Mouse (Mus musculus): ENCODE measurements around the gene Tacr3.

Tacr3 gene

DNA sequence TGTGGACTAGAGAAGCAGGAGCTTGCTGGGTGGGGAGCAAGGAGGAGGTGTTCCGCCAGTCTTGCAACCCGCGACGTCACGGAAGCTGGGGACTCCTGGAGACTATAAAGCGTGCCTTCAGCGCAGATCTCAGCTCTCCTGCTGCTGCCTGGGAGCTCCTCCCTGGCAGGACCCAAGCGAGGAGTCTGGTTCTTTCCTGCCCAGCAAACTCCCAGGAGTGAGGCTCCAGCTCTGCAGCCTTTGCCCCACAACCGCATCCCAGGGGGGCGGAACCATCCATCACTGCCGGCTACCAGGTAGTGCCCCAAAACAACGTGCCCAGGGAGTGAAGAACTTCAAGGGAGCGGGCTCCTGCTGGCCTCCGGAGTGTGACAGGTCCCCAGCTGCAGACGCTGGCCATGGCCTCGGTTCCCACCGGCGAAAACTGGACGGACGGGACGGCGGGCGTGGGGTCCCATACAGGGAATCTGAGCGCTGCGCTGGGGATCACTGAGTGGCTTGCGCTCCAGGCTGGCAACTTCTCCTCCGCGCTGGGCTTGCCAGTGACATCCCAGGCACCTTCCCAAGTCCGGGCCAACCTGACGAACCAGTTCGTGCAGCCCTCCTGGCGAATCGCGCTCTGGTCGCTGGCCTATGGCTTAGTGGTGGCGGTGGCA, at the start of gene Tacr3:
TSS of gene Tacr3 (plus strand) at position 133 of the 656 bp plus-strand sequence.
- peak; percentile 43 for DNase-seq (ENCODE audit: low spot score)

DNA sequence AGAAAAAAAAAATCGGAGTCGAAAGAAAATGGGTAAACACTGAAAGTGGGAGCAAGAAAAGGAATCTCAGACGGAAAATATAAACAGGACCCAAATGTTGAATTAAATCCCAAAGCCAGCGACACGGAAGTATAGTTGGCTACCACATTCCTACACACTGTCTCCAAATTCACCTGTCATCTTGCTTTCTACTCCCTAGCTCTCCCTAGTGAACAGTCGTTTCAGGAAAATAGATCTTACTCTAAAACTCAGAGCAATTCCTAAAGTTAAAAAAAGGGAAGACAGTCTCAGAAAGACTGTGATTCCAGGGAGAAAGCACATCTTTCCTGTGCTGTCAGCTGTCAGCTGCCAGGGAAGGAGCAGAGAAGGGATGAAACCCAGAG, 324 bp upstream of the Tacr3 start:
- no peak for DNase-seq (ENCODE audit: low spot score)

DNA sequence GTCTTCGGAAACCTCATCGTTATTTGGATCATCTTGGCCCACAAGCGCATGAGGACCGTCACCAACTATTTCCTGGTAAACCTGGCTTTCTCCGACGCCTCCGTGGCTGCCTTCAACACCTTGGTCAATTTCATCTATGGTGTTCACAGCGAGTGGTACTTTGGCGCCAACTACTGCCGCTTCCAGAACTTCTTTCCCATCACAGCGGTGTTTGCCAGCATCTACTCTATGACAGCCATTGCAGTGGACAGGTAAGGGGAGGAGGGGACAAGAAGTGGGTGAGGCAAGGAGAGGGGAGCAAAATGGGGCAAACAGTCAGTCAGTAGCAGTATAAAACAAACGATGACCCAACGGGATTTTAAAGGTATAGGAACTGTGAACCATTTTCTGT, 719 bp downstream of the Tacr3 start:
- peak; percentile 20 for DNase-seq (ENCODE audit: low spot score)

DNA sequence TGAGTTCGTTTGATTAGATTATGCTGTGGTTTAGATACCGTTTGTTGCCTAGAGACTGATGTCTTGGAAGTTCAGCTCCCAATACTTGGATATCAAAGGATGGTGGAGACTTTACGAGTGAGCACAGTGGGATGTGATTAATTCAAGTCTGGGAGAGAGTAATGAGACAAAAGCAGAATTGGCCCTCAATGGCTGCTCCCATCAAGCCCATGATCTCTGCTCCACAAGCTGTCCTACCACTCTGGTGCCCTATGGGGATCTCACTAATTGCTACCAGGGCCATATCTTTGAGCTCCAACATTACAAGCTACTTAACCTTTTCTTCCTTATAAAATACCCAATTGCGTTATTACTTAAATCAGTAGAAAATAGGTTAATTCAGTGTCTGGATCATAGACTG, 22.5 kb downstream of the Tacr3 start:
- peak; percentile 5 for DNase-seq (ENCODE audit: low spot score)

DNA sequence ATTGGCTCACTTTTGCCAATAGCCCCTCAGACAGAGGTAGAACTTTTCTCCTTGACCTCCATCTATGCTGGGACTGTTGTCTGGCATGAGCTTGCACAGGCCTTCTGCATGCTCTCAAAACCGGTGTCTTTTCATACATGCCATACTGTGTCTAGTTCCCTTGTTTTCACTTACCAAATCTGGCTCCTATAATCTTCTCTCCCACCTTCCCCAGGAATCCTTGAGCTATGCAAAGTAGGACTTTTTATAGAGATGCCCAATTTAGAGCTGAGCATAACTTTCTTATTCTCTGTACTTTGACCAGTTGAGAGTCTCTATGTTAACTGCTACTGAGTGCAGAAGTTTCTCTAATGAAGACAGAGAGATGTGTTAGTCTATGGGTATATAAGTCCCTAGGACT, 48.9 kb downstream of the Tacr3 start:
- DNase-seq (ENCODE audit: low spot score) = no peak

DNA sequence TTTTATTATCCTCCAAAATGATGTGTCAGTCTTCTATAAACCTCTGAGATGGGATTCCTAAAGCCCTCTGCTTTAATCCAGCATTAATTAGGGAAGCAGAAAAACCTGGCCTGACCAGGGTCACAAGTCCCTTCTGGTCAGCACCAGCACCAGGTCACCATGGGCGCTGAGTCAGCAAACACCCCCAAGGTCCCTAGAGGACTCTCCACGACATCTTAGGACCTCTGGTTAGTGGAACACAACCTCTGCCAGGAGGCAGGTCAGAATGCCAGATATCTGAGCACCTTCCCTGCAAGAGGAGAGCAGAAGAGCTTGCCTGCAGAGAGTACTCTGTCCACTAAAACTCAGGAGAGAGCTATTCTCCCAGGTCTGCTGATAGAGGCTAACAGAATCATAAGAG, 67.0 kb downstream of the Tacr3 start:
- no peak for DNase-seq (ENCODE audit: low spot score)

DNA sequence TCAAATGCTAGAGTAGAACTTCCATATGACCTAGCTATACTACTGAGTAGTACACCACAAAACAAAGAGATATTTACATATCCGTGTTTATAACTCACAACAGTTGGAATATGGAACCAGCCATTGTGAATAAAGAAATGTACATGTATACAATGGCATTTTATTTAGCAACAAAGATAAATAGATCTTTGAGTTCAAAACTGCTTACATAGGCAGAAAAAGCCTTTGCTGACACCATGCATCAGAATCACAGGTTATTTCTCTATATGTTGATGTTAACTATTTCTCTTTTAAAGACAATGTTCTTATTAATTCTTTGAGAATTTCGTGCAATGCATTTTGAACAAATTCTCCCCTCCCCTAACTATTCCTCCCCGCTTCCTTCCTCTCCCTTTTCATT, 80.1 kb downstream of the Tacr3 start:
- no peak for DNase-seq (ENCODE audit: low spot score)

DNA sequence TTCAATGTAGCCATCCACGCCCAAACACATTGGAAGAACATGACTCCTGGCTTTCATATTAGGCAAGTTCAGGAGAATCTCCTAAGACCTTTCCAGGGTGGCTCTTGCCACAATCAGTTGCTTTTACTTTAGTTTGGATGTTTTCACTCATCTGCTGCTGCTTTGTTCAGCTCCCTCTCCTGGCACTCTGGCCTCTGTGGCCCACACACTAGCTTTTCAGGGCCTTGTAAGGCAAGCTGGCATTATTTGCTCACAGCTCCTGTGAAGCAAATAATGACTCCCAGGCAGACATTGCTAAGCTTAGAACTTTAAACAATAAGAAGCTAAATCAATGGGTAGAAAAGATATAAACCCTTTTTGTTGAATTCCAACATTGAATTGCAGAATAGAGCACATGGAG, 105.9 kb downstream of the Tacr3 start:
- DNase-seq (ENCODE audit: low spot score) = peak; percentile 12

DNA sequence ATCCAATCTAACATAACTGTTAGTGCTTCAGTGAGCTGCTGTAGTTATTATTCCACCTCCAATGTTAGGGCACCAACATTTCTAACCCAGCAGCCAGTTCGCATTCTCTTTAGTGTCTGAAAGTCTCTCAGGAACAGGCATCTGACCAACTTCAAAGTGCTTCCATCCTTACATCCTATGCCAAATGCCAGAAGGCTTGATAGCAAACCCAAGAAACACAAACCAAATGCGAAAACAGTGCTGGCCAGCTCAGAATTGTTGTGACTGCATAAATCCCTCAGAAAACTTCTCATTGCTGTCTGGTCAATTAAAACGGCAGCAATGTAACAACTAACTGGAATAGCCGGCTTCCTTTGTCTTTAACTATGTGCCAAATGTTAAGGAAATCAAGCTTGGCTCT, 106.7 kb downstream of the Tacr3 start:
- no peak for DNase-seq (ENCODE audit: low spot score)

DNA sequence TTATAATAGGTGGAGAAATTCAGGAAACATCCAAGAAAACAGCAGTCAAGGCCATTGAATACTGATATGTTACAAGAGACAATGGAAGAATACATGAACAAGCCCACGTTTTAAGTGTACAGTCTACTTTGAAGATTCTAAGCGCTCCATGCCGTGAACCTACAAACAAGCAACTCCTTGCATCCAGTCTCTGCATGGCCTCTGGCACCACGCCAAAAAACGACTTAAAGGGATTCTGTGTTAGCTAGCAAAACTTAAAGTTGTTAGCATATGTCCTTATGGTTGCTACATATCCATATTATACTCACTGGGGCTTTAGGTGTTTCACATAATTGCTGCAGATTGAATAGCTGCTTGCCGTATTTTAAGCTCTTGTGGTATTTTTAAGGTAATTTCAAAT, 134.7 kb downstream of the Tacr3 start:
- DNase-seq (ENCODE audit: low spot score) = no peak

DNA sequence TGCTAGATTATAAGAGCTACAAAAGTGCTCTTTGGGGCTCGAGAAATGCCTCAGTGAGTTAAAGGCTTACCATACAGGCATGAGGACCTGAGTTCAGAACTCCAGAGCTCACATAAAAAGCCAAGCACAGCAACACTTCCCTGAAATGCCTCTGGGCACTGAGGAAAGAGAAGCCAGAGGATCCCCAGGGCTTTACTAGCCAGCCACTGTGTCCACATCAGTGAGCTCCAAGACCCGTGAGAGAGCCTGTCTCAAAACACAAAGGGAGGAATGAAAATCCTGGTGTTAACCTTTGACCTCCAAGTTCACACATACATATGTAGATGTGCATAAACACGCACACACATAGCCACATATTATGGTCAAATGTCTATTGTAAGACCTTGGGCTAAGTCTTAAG, 150.1 kb downstream of the Tacr3 start:
- DNase-seq (ENCODE audit: low spot score) = peak; percentile 36

DNA sequence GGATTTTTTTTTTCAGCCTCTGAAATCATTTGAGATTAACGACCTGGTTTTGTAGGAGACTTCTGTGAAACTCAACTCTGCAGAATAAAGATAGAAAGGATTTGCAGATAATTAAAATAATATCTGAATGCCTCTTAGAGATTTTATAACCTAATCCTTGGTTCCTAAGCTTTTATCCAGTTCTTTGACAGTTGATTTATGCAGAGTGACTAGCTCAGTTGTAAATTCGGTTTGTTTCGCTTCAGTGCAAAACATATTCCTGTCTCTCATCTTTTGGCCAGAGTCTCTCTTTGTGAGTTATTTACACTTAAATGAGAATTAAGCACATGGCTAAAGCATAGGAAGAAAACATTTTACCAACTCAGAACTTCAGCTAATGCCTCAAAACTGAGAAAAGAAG, 151.3 kb downstream of the Tacr3 start:
- DNase-seq (ENCODE audit: low spot score) = no peak

Data from embryo, embryonic 10 days (tissue).